ENCODE assay signal across 9 mouse cellular contexts in genomic region chr9:20901466-20902173, GRCm38 (mm10). TPM values are rescaled to one million over a fixed set of nuclear protein-coding genes. Genes with fewer than 3 reads are reported as not detected.
DNase-seq lines count a peak whose midpoint lies in the region; ATAC-seq and TF ChIP-seq lines count a peak whose summit lies in the region.
"Had no signal": no experiment of that assay in that cellular context is flagged by ENCODE, and none has a peak within 500 bp of the region (broad histone marks: within the 10 kb centered on the region; RNA-seq: fewer than 3 reads in every experiment).

No protein-coding gene starts in this region.

- 17% methylated on average over 13 of the region's 13 CpGs for WGBS in midbrain, embryonic 14.5 days
- WGBS in midbrain, embryonic 11.5 days = 16% methylated on average over 13 of the region's 13 CpGs
- 7% methylated on average over 13 of the region's 13 CpGs for WGBS in heart, adult 2 months
- 22% methylated on average over 13 of the region's 13 CpGs for WGBS in limb, embryonic 11.5 days

- H3K9ac ChIP-seq in midbrain, embryonic 14.5 days (replicated peaks; ENCODE audit: low read length) = no peak overlapping the region; the same call in 1 of the 2 replicates
- H3K9ac ChIP-seq in midbrain, embryonic 11.5 days (ENCODE audit: low read length) = no peak overlapping the region
- H3K9ac ChIP-seq in heart, adult 2 months (ENCODE audit: low read depth, low read length) = no peak overlapping the region
- H3K9ac ChIP-seq in limb, embryonic 11.5 days (ENCODE audit: low read length) = no peak overlapping the region

- DNase-seq in midbrain, embryonic 14.5 days = peak; percentile 69
- no peak for DNase-seq in midbrain, embryonic 11.5 days (ENCODE audit: low spot score, missing footprints)
- DNase-seq in R1 (ENCODE audit: low read depth, low spot score) = peak; percentile 76
- no peak for DNase-seq in heart, adult 2 months
- DNase-seq in limb, embryonic 11.5 days (ENCODE audit: low spot score) = peak; percentile 39
- peak; percentile 49 to 59 for DNase-seq in natural killer cell, adult 2 months (ENCODE audit: low spot score in 2 of 2)
- no peak for DNase-seq in cerebellum, adult 11 months
- DNase-seq in cerebellum, adult 8-10 months = no peak

- no peak overlapping the region for H3K4me2 ChIP-seq in midbrain, embryonic 14.5 days (ENCODE audit: low read length)
- H3K4me2 ChIP-seq in midbrain, embryonic 11.5 days = no peak overlapping the region
- no peak overlapping the region for H3K4me2 ChIP-seq in limb, embryonic 11.5 days (ENCODE audit: low read depth, severe bottlenecking)

- H3K4me1 ChIP-seq in midbrain, embryonic 14.5 days (ENCODE audit: control insufficient read depth, insufficient read depth, low read length) = peaks cover 5% of the 10 kb centered on the region
- H3K4me1 ChIP-seq in midbrain, embryonic 11.5 days (ENCODE audit: control insufficient read depth, insufficient read depth, low read length) = peaks cover 9% of the 10 kb centered on the region
- peaks cover 6% of the 10 kb centered on the region for H3K4me1 ChIP-seq in heart, adult 2 months (ENCODE audit: control insufficient read depth, insufficient read depth, low read length)
- H3K4me1 ChIP-seq in limb, embryonic 11.5 days (ENCODE audit: control insufficient read depth, insufficient read depth, low read length) = peaks cover 8% of the 10 kb centered on the region

- H3K27me3 ChIP-seq in midbrain, embryonic 14.5 days (ENCODE audit: control insufficient read depth, insufficient read depth, low read length) = no peaks in the 10 kb centered on the region
- no peaks in the 10 kb centered on the region for H3K27me3 ChIP-seq in midbrain, embryonic 11.5 days (ENCODE audit: control insufficient read depth, insufficient read depth, low read length)
- H3K27me3 ChIP-seq in heart, adult 2 months (ENCODE audit: control insufficient read depth, insufficient read depth, low read length) = no peaks in the 10 kb centered on the region
- H3K27me3 ChIP-seq in limb, embryonic 11.5 days (ENCODE audit: control insufficient read depth, insufficient read depth, low read length) = no peaks in the 10 kb centered on the region

- no peak for ATAC-seq in midbrain, embryonic 14.5 days (ENCODE audit: low FRiP score, low TSS enrichment)
- ATAC-seq in midbrain, embryonic 11.5 days (ENCODE audit: low FRiP score) = no peak
- no peak for ATAC-seq in limb, embryonic 11.5 days (ENCODE audit: insufficient number of reproducible peaks, low FRiP score, low TSS enrichment, low read depth)

- TF ChIP-seq CTCF in heart, adult 2 months (IDR thresholded peaks at IDR 0.05) = peak; percentile 81

- no peak overlapping the region for H3K4me3 ChIP-seq in midbrain, embryonic 14.5 days (replicated peaks; ENCODE audit: low read depth, low read length)
- no peak overlapping the region for H3K4me3 ChIP-seq in midbrain, embryonic 11.5 days (ENCODE audit: low read depth, low read length)
- no peak overlapping the region for H3K4me3 ChIP-seq in heart, adult 2 months
- no peak overlapping the region for H3K4me3 ChIP-seq in limb, embryonic 11.5 days (ENCODE audit: low read depth, low read length)
- H3K4me3 ChIP-seq: erythroblast, embryonic 14.5 days had no signal

- no peaks in the 10 kb centered on the region for H3K9me3 ChIP-seq in midbrain, embryonic 14.5 days (ENCODE audit: control insufficient read depth, low read length)
- H3K9me3 ChIP-seq in midbrain, embryonic 11.5 days (ENCODE audit: control insufficient read depth, low read length) = no peaks in the 10 kb centered on the region
- no peaks in the 10 kb centered on the region for H3K9me3 ChIP-seq in limb, embryonic 11.5 days (ENCODE audit: control insufficient read depth, low read length)

- no peak for TF ChIP-seq POLR2A in heart, adult 2 months (IDR thresholded peaks at IDR 0.05; ENCODE audit: insufficient read depth, low read depth, low read length)

- intact Hi-C loops in heart, adult 2 months (cut with DNase I) = loop anchor here (1.0 to 5.0 kb wide), 3 partner anchors 97 to 236 kb away; partner anchors contain the start of gene Icam4

- peaks cover 19% of the 10 kb centered on the region for H3K36me3 ChIP-seq in midbrain, embryonic 14.5 days (ENCODE audit: control insufficient read depth, insufficient read depth, low read length)
- H3K36me3 ChIP-seq in midbrain, embryonic 11.5 days (ENCODE audit: control insufficient read depth, insufficient read depth, low read length) = peaks cover 12% of the 10 kb centered on the region
- no peaks in the 10 kb centered on the region for H3K36me3 ChIP-seq in heart, adult 2 months (ENCODE audit: control insufficient read depth, insufficient read depth, low read length)
- peaks cover 11% of the 10 kb centered on the region; the same call in 1 of the 2 replicates for H3K36me3 ChIP-seq in limb, embryonic 11.5 days (ENCODE audit: control insufficient read depth, insufficient read depth, low read length)

- H3K79me2 ChIP-seq in heart, adult 2 months (replicated peaks; ENCODE audit: control insufficient read depth, insufficient read depth, low read length) = peaks cover 3% of the 10 kb centered on the region; the same call in 1 of the 2 replicates

- no peak for TF ChIP-seq EP300 in heart, adult 2 months (IDR thresholded peaks at IDR 0.05; ENCODE audit: insufficient read depth, low read depth, low read length)

- no peak overlapping the region for H3K27ac ChIP-seq in midbrain, embryonic 14.5 days (replicated peaks; ENCODE audit: low read depth, low read length)
- no peak overlapping the region for H3K27ac ChIP-seq in midbrain, embryonic 11.5 days (ENCODE audit: low read depth, low read length)
- H3K27ac ChIP-seq in heart, adult 2 months = no peak overlapping the region
- H3K27ac ChIP-seq in limb, embryonic 11.5 days (replicated peaks; ENCODE audit: low read depth, low read length) = no peak overlapping the region

RNA-seq across cellular contexts. Expression of gene Eif3g, which starts 3.2 kb away (rescaled TPM):
- polyA plus RNA-seq in midbrain, embryonic 14.5 days (2014; fragmentation: Nextera tagmentation; extraction: Ambion mirVana) = 231 and 234 TPM in 2 replicates
- 348 and 354 TPM in 2 replicates for polyA plus RNA-seq in midbrain, embryonic 11.5 days (2014; fragmentation: Nextera tagmentation; extraction: Ambion mirVana)
- 100 to 1,000 TPM; 101 to 113 TPM for total RNA-seq in heart, adult 2 months (2021)
- 69.6 and 69.9 TPM in 2 replicates for polyA plus RNA-seq in heart, adult 2 months (2012; rRNA removed)
- polyA plus RNA-seq in limb, embryonic 11.5 days (2014; fragmentation: Nextera tagmentation; extraction: Ambion mirVana) = 377 and 383 TPM in 2 replicates

RNA-seq across cellular contexts. Expression of gene Ppan, which starts 13.6 kb away (rescaled TPM):
- 39.8 and 43.9 TPM in 2 replicates for polyA plus RNA-seq in midbrain, embryonic 14.5 days (2014; fragmentation: Nextera tagmentation; extraction: Ambion mirVana)
- 52.3 and 57.1 TPM in 2 replicates for polyA plus RNA-seq in midbrain, embryonic 11.5 days (2014; fragmentation: Nextera tagmentation; extraction: Ambion mirVana)
- 1 to 10 TPM; 5.9 to 6.7 TPM for total RNA-seq in heart, adult 2 months (2021)
- 11.9 and 18.8 TPM in 2 replicates for polyA plus RNA-seq in heart, adult 2 months (2012; rRNA removed)
- polyA plus RNA-seq in limb, embryonic 11.5 days (2014; fragmentation: Nextera tagmentation; extraction: Ambion mirVana) = 83.9 and 87.3 TPM in 2 replicates

RNA-seq across cellular contexts. Expression of gene Angptl6, which starts 22.1 kb away (rescaled TPM):
- 11.1 and 14.4 TPM in 2 replicates for polyA plus RNA-seq in midbrain, embryonic 14.5 days (2014; fragmentation: Nextera tagmentation; extraction: Ambion mirVana)
- polyA plus RNA-seq in midbrain, embryonic 11.5 days (2014; fragmentation: Nextera tagmentation; extraction: Ambion mirVana) = 5.0 and 6.1 TPM in 2 replicates
- 1 to 10 TPM; 3.9 to 4.0 TPM for total RNA-seq in heart, adult 2 months (2021)
- polyA plus RNA-seq in heart, adult 2 months (2012; rRNA removed) = 4.0 and 5.4 TPM in 2 replicates
- 2.6 TPM in 2 replicates for polyA plus RNA-seq in limb, embryonic 11.5 days (2014; fragmentation: Nextera tagmentation; extraction: Ambion mirVana)

RNA-seq across cellular contexts. Expression of gene A230050P20Rik, which starts 33.2 kb away (rescaled TPM):
- polyA plus RNA-seq in midbrain, embryonic 14.5 days (2014; fragmentation: Nextera tagmentation; extraction: Ambion mirVana) = 1.3 and 1.9 TPM in 2 replicates
- 0.45 and 0.66 TPM in 2 replicates for polyA plus RNA-seq in midbrain, embryonic 11.5 days (2014; fragmentation: Nextera tagmentation; extraction: Ambion mirVana)
- total RNA-seq in heart, adult 2 months (2021) = 1 to 10 TPM; 3.9 to 4.3 TPM
- polyA plus RNA-seq in heart, adult 2 months (2012; rRNA removed) = 16.4 and 21.2 TPM in 2 replicates
- 1.2 and 1.4 TPM in 2 replicates for polyA plus RNA-seq in limb, embryonic 11.5 days (2014; fragmentation: Nextera tagmentation; extraction: Ambion mirVana)

RNA-seq across cellular contexts. Expression of gene Dnmt1, which starts 58.1 kb away (rescaled TPM):
- 51.1 and 51.5 TPM in 2 replicates for polyA plus RNA-seq in midbrain, embryonic 14.5 days (2014; fragmentation: Nextera tagmentation; extraction: Ambion mirVana)
- 67.4 and 73.3 TPM in 2 replicates for polyA plus RNA-seq in midbrain, embryonic 11.5 days (2014; fragmentation: Nextera tagmentation; extraction: Ambion mirVana)
- total RNA-seq in heart, adult 2 months (2021) = 10 to 100 TPM; 11.1 to 11.6 TPM
- polyA plus RNA-seq in heart, adult 2 months (2012; rRNA removed) = 9.1 and 11.7 TPM in 2 replicates
- polyA plus RNA-seq in limb, embryonic 11.5 days (2014; fragmentation: Nextera tagmentation; extraction: Ambion mirVana) = 95.7 and 95.8 TPM in 2 replicates

Comparison
In these comparisons a context has a peak if more than half of its experiments do, and no peak if none do; other contexts are left out.
1. DNase-seq: peak in midbrain, embryonic 14.5 days (single experiment), R1 (single experiment), limb, embryonic 11.5 days (single experiment) and natural killer cell, adult 2 months (2 of 2); none in midbrain, embryonic 11.5 days (single experiment), heart, adult 2 months (0 of 2), cerebellum, adult 11 months (single experiment) and cerebellum, adult 8-10 months (single experiment).